30 mouse cellular contexts compared by ENCODE assay signal in the genomic region with DNA sequence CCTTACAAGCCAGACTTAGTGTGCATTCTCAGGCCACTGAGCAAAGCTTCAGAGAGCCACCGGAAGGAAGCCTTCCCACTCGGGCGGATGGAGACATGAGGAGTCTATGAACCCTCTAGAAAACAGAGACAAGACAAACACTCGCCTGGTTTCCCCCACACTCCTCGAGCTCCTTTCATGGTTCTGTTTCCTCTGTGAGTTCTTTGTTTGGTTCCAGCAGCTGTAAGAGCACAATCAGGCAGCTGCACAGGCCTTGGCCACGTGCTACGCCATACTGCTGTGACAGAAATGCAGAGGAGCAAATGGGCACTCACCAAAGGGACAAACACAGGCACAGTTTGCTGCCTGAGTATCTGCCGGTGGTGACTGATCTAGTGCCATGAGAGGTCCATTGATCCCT. TPM values are rescaled to one million over a fixed set of nuclear protein-coding genes. Genes with fewer than 3 reads are reported as not detected.
A peak's percentile ranks its signal among the peaks of the same experiment; 100 is the strongest.
DNase-seq lines count a peak whose midpoint lies in the region; ATAC-seq and TF ChIP-seq lines count a peak whose summit lies in the region.
"Had no signal": no experiment of that assay in that cellular context is flagged by ENCODE, and none has a peak within 500 bp of the region (broad histone marks: within the 10 kb centered on the region; RNA-seq: fewer than 3 reads in every experiment).

No protein-coding gene starts in this region.

- peak; percentile 49 for DNase-seq in intestine, embryonic 14.5 days (ENCODE audit: low spot score)
- peak; percentile 18 for DNase-seq in CD4-positive helper T cell, adult 2 months (ENCODE audit: low read depth, low spot score)
- DNase-seq in T-cell, adult 2 months (ENCODE audit: low spot score) = peak; percentile 7
- peak; percentile 16 for DNase-seq in thymus, adult 2 months
- no peak for DNase-seq in natural killer cell, adult 2 months (ENCODE audit: low spot score in 2 of 2)
- DNase-seq in left cerebral cortex, adult 18-20 months (ENCODE audit: low spot score in 2 of 2) = no peak
- DNase-seq in heart, adult 8-10 months (ENCODE audit: low spot score) = no peak
- DNase-seq: adrenal gland, postnatal 36 days; cerebellum, adult 9-10 months; gastrocnemius, postnatal 10 days; heart, adult 11 months; heart, postnatal 4 days; kidney, adult 8-10 months; kidney, postnatal 14 days; right cerebral cortex, postnatal 4 days had no signal

- no peak for TF ChIP-seq POLR2A in thymus, adult 2 months (IDR thresholded peaks at IDR 0.05; ENCODE audit: control insufficient read depth, extremely low read depth, insufficient read depth, low read length, poor library complexity)

- ATAC-seq in intestine, embryonic 14.5 days (replicated peaks; ENCODE audit: low FRiP score, low TSS enrichment, low read depth) = no peak
- ATAC-seq in intestine, embryonic 16.5 days = no peak

- no peak overlapping the region for H3K4me2 ChIP-seq in intestine, embryonic 14.5 days (ENCODE audit: low read length)
- no peak overlapping the region for H3K4me2 ChIP-seq in intestine, embryonic 16.5 days (ENCODE audit: low read depth, low read length)
- H3K4me2 ChIP-seq: lung, embryonic 15.5 days; midbrain, embryonic 11.5 days had no signal

- H3K9me3 ChIP-seq in intestine, embryonic 14.5 days (ENCODE audit: control insufficient read depth, low read length) = no peaks in the 10 kb centered on the region
- H3K9me3 ChIP-seq in intestine, embryonic 16.5 days (ENCODE audit: control insufficient read depth, low read length) = no peaks in the 10 kb centered on the region
- H3K9me3 ChIP-seq: G1E; lung, embryonic 15.5 days had no signal

- H3K4me1 ChIP-seq in intestine, embryonic 14.5 days (replicated peaks; ENCODE audit: control insufficient read depth, insufficient read depth, low read length) = no peaks in the 10 kb centered on the region
- no peaks in the 10 kb centered on the region for H3K4me1 ChIP-seq in intestine, embryonic 16.5 days (ENCODE audit: control insufficient read depth, insufficient read depth, low read length)
- peaks cover 13% of the 10 kb centered on the region for H3K4me1 ChIP-seq in thymus, adult 2 months (replicated peaks; ENCODE audit: control insufficient read depth, insufficient read depth, low read length)
- H3K4me1 ChIP-seq: lung, embryonic 15.5 days had no signal

- TF ChIP-seq CTCF in thymus, adult 2 months (IDR thresholded peaks at IDR 0.05; ENCODE audit: borderline replicate concordance, control insufficient read depth, extremely low read depth, insufficient read depth, low read length, poor library complexity) = no peak

- 62% methylated on average over 8 of the region's 8 CpGs for WGBS in intestine, embryonic 14.5 days
- WGBS in intestine, embryonic 16.5 days = 68% methylated on average over 8 of the region's 8 CpGs
- WGBS in thymus, adult 2 months = 45% methylated on average over 8 of the region's 8 CpGs

- H3K4me3 ChIP-seq in intestine, embryonic 14.5 days (ENCODE audit: low read depth, low read length) = no peak overlapping the region
- no peak overlapping the region for H3K4me3 ChIP-seq in intestine, embryonic 16.5 days (ENCODE audit: low read length)
- no peak overlapping the region for H3K4me3 ChIP-seq in thymus, adult 2 months (ENCODE audit: control insufficient read depth, insufficient read depth, low read length)
- H3K4me3 ChIP-seq: lung, embryonic 15.5 days; myocyte had no signal

- no peak overlapping the region for H3K27ac ChIP-seq in intestine, embryonic 14.5 days (ENCODE audit: low read depth)
- no peak overlapping the region for H3K27ac ChIP-seq in intestine, embryonic 16.5 days (ENCODE audit: low read length)
- H3K27ac ChIP-seq in thymus, adult 2 months (ENCODE audit: control insufficient read depth, insufficient read depth, low read length) = peak overlapping the region; percentile 84
- H3K27ac ChIP-seq: liver, embryonic 14.5 days; lung, embryonic 15.5 days; macrophage had no signal

- no peak overlapping the region for H3K9ac ChIP-seq in intestine, embryonic 14.5 days (ENCODE audit: low read length)
- H3K9ac ChIP-seq in intestine, embryonic 16.5 days (ENCODE audit: low read depth, low read length) = no peak overlapping the region
- H3K9ac ChIP-seq: liver, embryonic 14.5 days; lung, embryonic 15.5 days had no signal

- no peaks in the 10 kb centered on the region for H3K27me3 ChIP-seq in intestine, embryonic 14.5 days (replicated peaks; ENCODE audit: control insufficient read depth, insufficient read depth, low read length)
- H3K27me3 ChIP-seq in intestine, embryonic 16.5 days (replicated peaks; ENCODE audit: control insufficient read depth, insufficient read depth, low read length) = no peaks in the 10 kb centered on the region
- no peaks in the 10 kb centered on the region for H3K27me3 ChIP-seq in thymus, adult 2 months (ENCODE audit: control insufficient read depth, insufficient read depth, low read length)
- H3K27me3 ChIP-seq: lung, embryonic 15.5 days had no signal

- no peaks in the 10 kb centered on the region for H3K36me3 ChIP-seq in intestine, embryonic 14.5 days (ENCODE audit: control insufficient read depth, insufficient read depth, low read length)
- H3K36me3 ChIP-seq in intestine, embryonic 16.5 days (ENCODE audit: control insufficient read depth, insufficient read depth, low read length) = no peaks in the 10 kb centered on the region
- H3K36me3 ChIP-seq in thymus, adult 2 months (ENCODE audit: control insufficient read depth, insufficient read depth, low read length) = no peaks in the 10 kb centered on the region
- H3K36me3 ChIP-seq: G1E; lung, embryonic 15.5 days had no signal

RNA-seq across cellular contexts. Expression of a gene that starts 29.1 kb away (rescaled TPM):
- polyA plus RNA-seq in intestine, embryonic 14.5 days (2014; fragmentation: Nextera tagmentation; extraction: Ambion mirVana) = not detected in 2 replicates
- not detected in 2 replicates for polyA plus RNA-seq in intestine, embryonic 16.5 days (2015; fragmentation: Nextera tagmentation; extraction: Ambion mirVana)
- polyA plus RNA-seq in thymus, adult 2 months (2012; rRNA removed) = not detected in 2 replicates
- total RNA-seq in left cerebral cortex, adult 18-20 months (2021) = not detected
- total RNA-seq in heart, adult 8-10 months (2022) = not detected
- total RNA-seq: adrenal gland, postnatal 36 days; common myeloid progenitor, adult 5-6 weeks; G1E; heart, postnatal 4 days; layer of hippocampus, adult 8-10 months; left cerebral cortex, postnatal 14 days; neutrophil, adult 5-6 weeks had no signal
- polyA plus RNA-seq: embryonic facial prominence, embryonic 11.5 days; frontal cortex, adult 2 months; G1E; heart, embryonic 14.5 days; limb, embryonic 14.5 days; liver, embryonic 14.5 days; macrophage; midbrain, embryonic 11.5 days; myocyte had no signal

Comparison
In these comparisons a context has a peak if more than half of its experiments do, and no peak if none do; other contexts are left out.
1. DNase-seq: peak in intestine, embryonic 14.5 days (single experiment), CD4-positive helper T cell, adult 2 months (single experiment), T-cell, adult 2 months (single experiment) and thymus, adult 2 months (single experiment); none in natural killer cell, adult 2 months (0 of 2), left cerebral cortex, adult 18-20 months (0 of 2) and heart, adult 8-10 months (single experiment).